Mouse (Mus musculus) embryonic fibroblast, embryonic 13.5 days (primary cell): Measurements from ENCODE around the gene Srsf12.

ENCODE experiments used
- CTCF ChIP-seq: IDR thresholded peaks from 2 replicates; pipeline ENCODE4 v1.5.1; 2011; ENCODE audit warnings: mild to moderate bottlenecking, control low read depth, low read length, moderate library complexity, borderline replicate concordance; ENCODE audit not compliant: insufficient read depth
- POLR2A ChIP-seq: IDR thresholded peaks from 2 replicates; pipeline ENCODE4 v1.6.1; 2011; ENCODE audit warnings: low read depth, mild to moderate bottlenecking, control low read depth, low read length, moderate library complexity

- TF ChIP-seq POLR2A (no peak), CTCF (no peak)
Observed at GRCm38 (mm10) chr4:33250867-33251266, 42.1 kb downstream of the Srsf12 start.
